Mouse (Mus musculus) common myeloid progenitor, adult 5-6 weeks (primary cell): ENCODE data around the gene Xpnpep3. TPM values are rescaled to one million over a fixed set of nuclear protein-coding genes. Genes with fewer than 3 reads are reported as not detected.

Experiments
- ATAC-seq: replicated peaks from 2 replicates; pipeline ENCODE4 v1.8.0; 2016; ENCODE audit warnings: low read depth, mild to moderate bottlenecking, moderate TSS enrichment, inconsistent platforms; ENCODE audit not compliant: poor library complexity, severe bottlenecking
- total RNA-seq: library from RNA; stranded (forward); fragments of 200-1000, 187-1606 nt; gene quantifications from 2 replicates; pipeline ENCODE4 v1.2.3, GENCODE M21; 2017

Gene Xpnpep3
- 16.2 and 25.1 TPM in 2 replicates for total RNA-seq

DNA sequence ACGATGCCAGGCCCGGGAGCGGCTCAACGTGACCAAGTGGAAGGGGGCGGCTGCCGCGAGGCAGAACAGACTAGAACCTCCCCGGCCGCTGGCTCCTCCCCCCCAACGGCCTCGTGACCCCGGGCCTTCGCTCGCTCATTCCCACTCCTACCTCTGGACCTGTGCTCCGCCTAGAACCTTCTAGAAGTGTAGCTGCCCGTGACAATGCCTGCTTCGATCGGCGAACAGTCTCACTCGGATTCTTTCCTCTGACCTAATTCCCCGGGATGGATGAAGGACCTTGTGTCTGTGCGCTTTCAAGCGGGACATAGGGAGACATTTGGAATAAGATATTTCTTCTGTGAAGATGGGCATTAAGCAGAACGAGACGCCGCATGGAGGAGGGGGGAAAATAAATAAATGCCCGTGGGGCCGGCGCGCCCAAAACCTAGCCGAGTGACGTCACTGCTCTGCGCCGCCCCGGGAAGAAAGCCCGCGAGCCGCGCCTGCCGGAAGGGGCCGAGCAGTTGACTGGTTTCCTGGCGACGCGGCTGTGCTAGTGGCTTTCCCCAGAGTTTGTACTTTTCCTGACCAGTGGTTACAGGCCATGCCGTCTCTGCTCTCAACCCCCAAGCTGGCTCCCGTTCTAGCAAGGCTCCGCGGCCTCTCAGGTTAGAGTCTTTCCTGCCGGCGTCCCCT lies at the start of gene Xpnpep3, which contains the start of gene St13:
Gene Xpnpep3 (plus strand): TSS at position 501 of the 678 bp plus-strand sequence.
Gene St13 (minus strand): TSS at position 440 of the 678 bp plus-strand sequence.
- ATAC-seq = peak; percentile 96

DNA sequence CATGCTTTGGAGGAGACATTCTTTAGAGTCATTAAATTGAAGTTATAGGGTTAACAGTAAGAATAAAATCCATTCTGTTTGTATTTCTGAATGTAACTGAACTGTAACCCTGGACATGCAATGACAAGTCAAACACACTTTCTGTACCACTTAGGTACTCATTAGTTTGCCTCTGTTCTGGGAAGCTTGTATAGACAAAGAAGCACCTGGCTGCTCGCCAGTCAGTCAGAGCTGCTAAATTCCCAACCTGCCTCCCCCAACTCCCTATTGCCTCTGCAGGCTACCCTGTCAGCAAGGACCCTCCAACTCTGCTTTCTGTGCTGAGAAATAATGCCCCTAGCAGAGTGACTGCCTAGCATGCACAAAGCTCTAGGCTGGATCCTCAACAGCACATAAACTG lies 49.5 kb upstream of the Xpnpep3 start:
- no peak for ATAC-seq

DNA sequence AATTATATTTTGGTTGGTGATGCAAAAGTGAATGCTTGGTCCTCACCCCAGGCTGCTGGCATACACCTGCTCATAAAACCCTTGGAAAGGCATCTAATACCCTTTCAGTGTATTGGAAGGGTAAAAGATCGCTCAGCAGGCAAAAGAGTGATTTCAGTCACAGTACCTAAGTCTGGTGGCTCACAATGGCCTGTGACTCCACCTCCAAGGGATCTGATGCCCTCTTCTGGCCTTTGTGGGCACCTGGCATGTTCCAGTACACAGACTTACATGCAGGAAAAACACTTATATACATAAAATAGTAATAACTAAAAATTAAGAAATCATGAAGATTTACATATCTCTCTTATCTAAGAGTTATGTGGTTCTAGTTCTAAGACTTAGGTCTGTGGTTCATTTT lies 47.3 kb upstream of the Xpnpep3 start:
- ATAC-seq = no peak

DNA sequence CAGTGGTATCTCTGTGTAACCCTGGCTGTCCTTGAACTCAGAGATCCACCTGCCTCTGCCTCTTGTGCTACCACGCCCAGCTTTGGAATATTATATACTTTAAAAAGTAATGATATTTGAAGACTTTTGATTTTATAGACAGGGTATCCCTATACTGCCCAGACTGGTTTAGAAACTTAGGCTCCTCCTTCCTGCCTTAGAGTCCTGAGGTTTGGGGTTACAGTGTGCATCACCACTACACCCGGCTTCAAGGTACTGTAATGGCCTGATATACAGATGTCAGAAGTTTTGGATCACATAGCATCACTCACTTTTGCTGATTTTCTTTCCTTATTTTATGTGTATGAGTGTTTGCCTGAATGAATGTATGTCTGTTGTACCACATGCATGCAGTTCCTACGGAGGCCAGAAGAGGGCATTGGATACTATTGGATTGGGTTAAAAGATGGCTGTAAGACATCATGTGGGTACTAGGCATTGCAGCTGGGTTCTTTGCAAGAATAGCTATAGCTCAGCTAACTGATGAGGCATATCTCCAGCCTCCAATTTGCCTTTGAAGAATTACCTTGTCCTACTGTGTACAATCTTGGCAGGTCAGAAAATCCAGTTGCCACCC lies 44.7 kb upstream of the Xpnpep3 start:
- peak; percentile 87 for ATAC-seq

DNA sequence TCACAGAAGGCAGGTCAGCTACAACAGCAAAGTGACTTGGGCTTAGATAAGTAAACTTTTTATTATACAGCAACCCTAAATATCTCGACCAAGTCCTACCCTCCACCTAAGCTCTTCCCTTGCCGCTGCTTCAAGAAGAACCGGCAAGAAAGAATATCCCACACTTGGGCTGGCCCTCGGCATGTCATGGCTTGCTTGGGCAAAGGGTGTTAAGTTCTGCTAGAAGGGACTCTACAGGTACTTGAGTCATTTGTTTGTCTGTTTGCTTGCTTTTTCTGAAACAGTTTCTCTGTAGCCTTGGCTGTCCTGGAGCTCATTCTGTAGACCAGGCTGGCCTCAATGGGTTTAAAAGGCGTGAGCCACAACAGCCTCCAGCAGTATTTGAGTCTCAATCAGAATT lies 43.0 kb upstream of the Xpnpep3 start:
- ATAC-seq = no peak

DNA sequence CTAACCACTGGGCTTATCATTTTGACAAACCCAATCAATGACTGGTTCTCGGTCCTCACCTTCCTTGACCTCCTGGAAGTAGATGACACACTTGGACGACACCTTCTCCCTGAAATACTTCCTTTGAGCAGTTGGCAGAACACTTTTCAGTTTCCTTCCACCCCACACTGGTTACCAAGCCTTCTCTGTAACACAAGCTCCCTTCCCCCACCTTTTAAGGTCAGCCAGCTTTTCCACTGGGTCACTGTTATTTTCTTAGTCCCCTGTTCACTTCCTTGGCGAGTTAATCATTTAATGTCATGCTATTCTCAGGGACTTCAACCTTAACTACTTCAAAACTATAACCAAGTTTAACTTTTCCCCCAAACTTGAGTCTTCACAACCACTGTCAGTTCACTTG lies 41.0 kb upstream of the Xpnpep3 start:
- no peak for ATAC-seq

DNA sequence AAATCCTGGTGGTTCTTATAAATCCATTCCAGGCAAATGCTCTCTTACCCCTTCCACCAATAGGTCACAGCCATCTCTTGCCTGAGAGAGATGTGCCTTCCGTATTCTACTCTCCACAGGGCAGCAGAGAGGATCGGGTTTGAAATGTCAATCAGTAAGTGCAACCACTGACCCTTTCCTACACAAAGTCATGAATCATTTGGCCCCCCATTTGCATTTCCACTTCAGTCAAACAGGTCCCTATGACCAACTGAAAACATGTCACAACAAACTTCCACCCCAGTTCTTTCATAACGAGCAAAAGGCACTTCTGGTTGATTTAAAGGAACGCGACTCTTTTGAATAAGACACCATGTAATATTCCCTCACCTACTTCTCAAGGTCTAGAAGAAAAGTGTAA lies 40.5 kb upstream of the Xpnpep3 start:
- ATAC-seq = no peak

DNA sequence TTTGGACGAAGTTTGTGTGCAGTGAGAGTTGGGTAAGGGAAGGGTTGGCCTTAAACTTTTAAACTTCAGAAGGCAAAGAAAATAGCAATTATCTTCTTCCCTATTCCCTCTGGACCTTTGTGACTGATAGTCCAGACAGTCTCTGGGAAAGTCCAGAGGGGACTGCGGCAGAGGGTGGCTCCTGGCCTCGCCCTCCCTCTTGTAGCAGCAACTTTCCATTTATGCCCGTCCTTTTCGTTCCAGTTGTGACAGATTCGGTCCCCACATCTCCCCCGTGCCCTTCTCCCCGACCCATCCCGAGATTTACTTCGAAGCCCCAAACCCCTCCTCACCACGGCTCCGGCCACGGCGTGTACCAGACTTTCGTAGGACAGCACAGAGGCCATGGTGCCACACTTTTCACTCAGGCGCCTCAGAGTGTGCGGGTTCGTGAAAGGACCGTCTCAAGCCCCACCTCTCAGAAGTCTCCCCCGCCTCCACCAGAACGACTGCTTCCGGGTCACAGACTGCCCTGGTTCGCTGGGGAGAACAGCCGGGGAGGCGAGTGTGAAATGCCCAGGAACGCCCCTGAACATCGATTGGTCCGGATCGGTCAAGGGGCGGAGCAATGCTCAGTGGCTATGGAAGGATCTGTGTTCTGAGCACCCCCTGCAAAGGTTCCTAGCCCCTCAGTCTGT lies 39.5 kb upstream of the Xpnpep3 start, which contains the start of gene Slc25a17:
Gene Slc25a17 (minus strand): TSS at position 468 of the 677 bp plus-strand sequence.
- peak; percentile 99 for ATAC-seq

DNA sequence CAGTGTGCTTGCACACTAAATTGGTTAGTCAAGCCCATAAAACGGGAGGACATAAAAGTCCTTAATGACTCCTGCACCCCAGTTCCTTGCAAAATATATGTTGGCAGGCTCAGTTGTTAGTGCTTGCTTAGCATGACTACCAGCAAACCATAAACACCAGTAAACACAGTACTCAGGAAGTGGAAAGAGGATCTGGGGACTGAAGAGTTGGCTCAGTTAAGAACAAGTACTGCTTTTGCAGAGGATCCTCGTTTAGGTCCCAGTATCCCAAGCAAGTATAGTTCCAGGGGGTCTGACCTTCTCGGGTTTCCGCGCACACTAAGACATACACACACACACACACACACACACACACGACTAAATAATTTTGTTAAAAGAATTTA lies 38.9 kb upstream of the Xpnpep3 start:
- peak; percentile 75 for ATAC-seq

DNA sequence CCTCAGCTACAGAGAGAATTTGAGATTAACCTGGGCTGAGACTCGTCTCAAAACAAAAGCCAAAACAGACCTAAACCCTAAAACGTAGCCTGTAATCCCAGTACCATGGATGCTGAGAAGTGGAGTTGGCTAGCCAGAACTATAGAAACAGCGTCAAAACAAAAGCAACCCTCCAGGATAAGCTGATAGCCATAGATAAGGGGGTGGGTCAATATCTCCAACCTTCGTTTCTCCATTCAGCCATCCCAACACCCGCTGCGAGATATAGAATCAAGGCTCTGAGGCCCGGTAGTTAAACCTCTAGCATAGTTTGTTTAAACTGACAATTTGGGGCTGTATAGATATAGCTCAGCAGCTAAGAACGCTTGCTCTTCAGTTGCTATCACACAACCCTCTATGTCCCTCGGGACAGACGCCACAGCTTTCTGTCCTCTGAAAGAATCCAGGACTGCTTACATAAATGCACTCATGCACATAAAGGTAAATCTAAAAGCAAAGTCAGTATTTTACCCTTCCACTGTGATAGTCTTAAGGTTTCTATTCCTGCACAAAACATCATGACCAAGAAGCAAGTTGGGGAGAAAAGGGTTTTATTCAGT lies 38.4 kb upstream of the Xpnpep3 start:
- ATAC-seq = no peak

DNA sequence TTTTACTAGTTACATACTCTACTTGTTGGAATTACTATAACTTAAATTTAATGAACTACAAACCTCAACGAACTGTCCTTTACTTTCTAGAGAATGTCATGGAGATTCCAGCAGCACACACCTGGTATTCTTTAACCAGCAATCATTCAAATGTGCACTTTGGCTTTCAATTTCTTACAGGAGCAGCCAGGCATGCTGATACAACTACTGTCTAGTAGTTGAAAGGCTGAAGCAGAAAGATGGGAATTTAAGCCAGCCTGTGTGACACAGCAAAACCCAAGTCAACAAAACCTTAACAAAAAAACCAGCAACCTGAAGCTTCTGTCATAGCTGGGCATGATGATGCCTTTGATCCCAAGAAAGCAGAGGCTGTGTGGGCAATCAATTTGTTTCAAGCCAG lies 37.4 kb upstream of the Xpnpep3 start:
- ATAC-seq = no peak

DNA sequence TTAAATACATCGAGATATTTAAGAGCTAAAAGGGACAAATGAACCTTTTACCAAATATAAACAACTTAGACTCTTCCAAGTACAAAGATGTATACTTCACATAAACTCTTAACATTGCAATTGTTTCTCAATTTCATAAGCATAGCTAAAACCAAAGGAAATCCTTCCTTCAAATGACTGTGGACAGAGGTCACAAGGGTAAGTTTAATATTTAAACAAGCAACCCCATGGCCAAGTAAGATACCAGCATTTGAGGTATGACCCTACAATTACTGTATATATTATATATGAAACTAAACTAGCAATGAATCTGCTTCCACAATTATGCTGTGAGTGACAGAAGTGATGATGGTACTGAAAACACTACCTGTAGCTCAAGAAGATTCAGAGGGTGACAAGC lies 35.7 kb upstream of the Xpnpep3 start:
- ATAC-seq = no peak

DNA sequence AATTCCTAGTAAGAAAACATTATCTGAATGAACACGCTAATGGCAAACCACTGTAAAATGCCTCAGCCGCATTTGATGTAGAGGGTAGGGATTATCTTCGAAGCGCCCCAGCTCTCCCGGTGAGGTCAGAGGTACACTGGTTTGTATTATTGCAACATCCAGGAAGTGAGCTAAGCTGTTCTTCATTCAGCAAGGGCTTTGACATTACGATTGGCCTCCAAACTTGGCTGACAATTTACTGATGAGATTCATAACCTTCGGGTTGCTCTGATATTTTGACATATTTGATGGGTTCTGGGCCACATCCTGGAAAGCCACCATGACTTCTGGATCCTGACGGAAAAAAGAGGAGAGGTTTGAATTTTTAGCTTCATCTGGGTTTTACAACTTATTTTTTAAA lies 34.7 kb upstream of the Xpnpep3 start:
- no peak for ATAC-seq

DNA sequence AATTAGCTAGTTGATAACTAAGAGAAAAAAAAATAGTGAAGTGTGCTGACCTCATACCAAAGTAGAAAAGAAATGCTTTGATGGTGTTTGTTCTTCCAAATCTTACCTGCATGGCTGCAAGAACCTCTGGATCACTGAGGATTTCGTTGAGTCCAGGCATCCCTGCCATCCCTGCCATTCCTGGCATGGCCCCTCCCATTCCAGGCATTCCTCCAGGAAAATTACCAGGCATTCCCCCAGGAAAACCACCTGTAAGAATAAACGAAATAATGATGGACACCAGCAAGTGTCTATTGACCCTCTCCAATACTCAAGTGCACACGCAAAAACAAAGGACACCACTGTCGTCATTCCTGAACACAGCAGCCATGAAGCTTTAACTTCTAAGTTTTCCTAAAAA lies 33.7 kb upstream of the Xpnpep3 start:
- no peak for ATAC-seq

DNA sequence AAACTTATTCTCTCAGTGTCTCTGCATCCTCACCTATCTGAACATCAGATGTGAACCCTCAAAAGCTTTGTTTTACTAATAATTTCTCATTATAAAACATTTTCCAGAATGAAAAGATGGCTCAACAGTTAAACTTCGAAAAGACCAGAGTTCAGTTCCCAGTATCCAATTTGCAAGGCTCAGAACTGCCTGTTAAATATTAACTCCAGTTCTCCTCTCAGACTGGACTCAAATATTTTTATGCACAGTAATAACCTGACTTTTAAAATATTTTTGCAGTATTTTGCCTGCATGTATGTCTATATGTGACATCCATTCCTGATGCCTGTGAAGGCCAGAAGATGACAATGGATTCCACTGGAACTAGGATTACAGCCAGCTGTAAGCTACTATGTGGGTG lies 31.3 kb upstream of the Xpnpep3 start:
- no peak for ATAC-seq

DNA sequence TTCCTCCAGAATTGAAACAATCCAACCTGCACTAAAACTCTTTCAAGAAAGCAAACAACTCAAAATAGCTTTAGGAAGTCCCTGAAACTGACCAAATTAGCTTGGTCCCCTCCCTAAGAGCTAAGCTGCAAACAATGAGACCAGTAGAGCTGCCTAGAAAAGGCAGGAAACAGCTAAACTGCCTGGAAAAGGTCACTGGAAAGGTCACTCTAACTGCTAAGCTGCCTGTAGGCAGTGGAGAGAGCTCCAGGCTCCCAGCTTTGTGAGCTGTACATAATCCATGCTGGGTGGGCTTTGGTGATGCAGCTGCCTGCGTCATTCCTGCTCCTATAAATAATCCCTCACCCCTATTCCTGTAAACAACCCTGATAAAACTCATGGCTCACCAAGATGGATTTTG lies 29.6 kb upstream of the Xpnpep3 start:
- no peak for ATAC-seq

DNA sequence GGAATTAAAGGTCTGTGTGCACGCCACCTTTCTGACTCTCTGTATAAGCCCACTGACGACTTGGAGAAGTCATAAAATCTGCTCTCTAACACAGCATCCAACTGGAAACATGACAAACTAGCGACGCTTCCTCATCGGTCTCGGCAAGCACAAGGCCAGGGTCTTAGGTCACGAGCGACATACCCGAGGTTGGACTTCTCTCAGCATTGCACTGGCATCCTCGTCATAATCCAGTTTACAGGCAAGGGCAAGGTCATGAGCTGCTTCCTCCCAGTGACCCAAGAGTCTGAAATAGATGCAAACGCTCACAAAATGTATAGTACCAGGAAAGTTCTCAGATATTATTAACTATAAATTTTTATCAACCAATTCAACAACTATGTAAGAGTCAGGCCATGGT lies 25.3 kb upstream of the Xpnpep3 start:
- no peak for ATAC-seq

DNA sequence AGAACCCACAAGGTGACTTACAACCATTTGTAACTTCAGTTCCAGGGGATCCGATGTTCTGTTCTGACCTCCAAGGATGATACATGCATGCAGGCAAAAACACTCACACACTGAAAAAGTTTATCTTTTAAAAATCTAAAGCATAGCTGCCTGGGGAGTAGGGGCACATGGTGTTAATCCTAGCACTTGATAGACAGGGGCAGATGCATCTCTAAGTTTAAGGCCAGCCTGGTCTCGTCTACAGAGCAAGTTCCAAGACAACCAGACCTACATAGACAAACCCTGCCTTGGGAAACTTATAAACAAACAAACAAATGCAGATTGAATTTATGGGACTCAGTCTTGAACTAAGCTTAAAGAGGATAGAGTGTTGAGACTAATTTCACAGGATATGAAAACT lies 21.1 kb upstream of the Xpnpep3 start:
- no peak for ATAC-seq

DNA sequence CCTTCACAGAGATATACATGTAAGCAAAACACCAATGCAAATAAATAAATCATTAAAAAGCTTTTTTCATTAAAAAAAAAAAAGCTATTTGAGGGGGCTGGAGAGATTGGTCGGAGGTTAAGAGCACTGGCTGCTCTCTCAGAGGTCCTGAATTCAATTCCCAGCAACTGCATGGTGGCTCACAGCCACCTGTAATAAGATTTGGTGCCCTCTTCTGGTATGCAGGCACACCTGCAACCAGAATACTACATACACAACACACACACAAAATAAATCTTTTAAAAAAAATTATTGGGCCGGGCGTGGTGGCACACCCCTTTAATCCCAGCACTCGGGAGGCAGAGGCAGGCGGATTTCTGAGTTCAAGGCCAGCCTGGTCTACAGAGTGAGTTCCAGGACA lies 13.6 kb upstream of the Xpnpep3 start:
- ATAC-seq = no peak

DNA sequence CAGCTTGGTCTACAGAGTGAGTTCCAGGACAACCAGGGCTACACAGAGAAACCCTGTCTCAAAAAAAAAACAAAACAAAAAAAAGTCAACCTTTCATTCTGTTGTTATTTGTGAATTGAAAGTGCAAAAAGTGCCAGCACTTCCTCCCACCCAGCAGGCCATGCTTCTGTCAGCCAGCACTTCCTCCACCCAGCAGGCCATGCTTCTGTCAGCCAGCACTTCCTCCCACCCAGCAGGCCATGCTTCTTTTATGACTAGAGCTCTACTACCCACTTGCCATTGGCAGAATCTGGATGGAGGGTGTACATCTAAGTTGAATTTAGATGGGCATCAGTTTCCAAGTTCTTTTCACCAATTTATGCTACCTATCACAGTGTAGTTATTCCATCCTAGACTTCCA lies 6.9 kb upstream of the Xpnpep3 start:
- peak; percentile 68 for ATAC-seq
